Comparison of ENCODE assay signal across 20 mouse cellular contexts in the genomic region with DNA sequence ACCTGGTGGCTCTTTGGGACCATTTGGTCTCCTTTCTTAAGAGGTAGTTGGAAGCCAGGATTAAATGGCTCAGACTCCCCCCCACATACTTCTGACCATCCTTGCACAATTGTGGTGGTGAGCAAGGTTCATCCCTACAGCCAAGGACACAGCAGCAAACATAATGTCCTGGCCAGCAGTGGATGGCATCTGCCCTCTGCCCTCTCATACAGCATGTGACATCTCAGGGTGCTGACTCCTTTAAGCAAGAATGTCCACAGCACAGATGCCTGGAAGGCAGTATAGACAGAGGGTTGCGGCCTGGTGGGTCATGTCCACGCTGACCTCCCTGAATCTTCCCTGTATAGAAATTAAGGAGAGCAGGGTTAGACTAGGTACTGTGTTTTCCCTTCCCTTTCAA. TPM values are rescaled to one million over a fixed set of nuclear protein-coding genes. Genes with fewer than 3 reads are reported as not detected.
DNase-seq lines count a peak whose midpoint lies in the region; ATAC-seq and TF ChIP-seq lines count a peak whose summit lies in the region.
"Had no signal": no experiment of that assay in that cellular context is flagged by ENCODE, and none has a peak within 500 bp of the region (broad histone marks: within the 10 kb centered on the region; RNA-seq: fewer than 3 reads in every experiment).

No protein-coding gene starts in this region.

- no peaks in the 10 kb centered on the region for H3K27me3 ChIP-seq in kidney, embryonic 16.5 days (ENCODE audit: insufficient read depth, low read length)
- H3K27me3 ChIP-seq in kidney, adult 2 months (replicated peaks; ENCODE audit: control insufficient read depth, insufficient read depth, low read length): no peaks in the 10 kb centered on the region
- H3K27me3 ChIP-seq: limb, embryonic 15.5 days had no signal

- no peak for ATAC-seq in kidney, embryonic 16.5 days (ENCODE audit: low FRiP score, low TSS enrichment)
- ATAC-seq in frontal cortex, adult (ENCODE audit: low TSS enrichment): no peak
- ATAC-seq: forebrain, embryonic 14.5 days; intestine, embryonic 16.5 days had no signal

- no peaks in the 10 kb centered on the region for H3K36me3 ChIP-seq in kidney, embryonic 16.5 days (ENCODE audit: insufficient read depth, low read length)
- H3K36me3 ChIP-seq in kidney, adult 2 months (ENCODE audit: control insufficient read depth, insufficient read depth, low read length): no peaks in the 10 kb centered on the region
- H3K36me3 ChIP-seq: limb, embryonic 15.5 days had no signal

- H3K4me2 ChIP-seq in kidney, embryonic 16.5 days (replicated peaks; ENCODE audit: low read depth, low read length): no peak overlapping the region
- H3K4me2 ChIP-seq: heart, embryonic 11.5 days; limb, embryonic 15.5 days had no signal

- TF ChIP-seq POLR2A in kidney, adult 2 months (IDR thresholded peaks at IDR 0.05; ENCODE audit: low read depth, low read length): no peak

- 86% methylated on average over 2 of the region's 2 CpGs for WGBS in kidney, embryonic 16.5 days
- WGBS in kidney, adult 2 months: 74% methylated on average over 2 of the region's 2 CpGs

- peak; percentile 49 to 66 for DNase-seq in adrenal gland, adult (ENCODE audit: inconsistent age in 2 of 2, low spot score in 1 of 2)
- DNase-seq in adrenal gland, postnatal 36 days: no peak
- DNase-seq in kidney, adult 11 months: peak; percentile 82
- peak; percentile 80 for DNase-seq in kidney, adult 2 months
- DNase-seq in kidney, postnatal 36 days: peak; percentile 69 to 87
- DNase-seq in embryo, embryonic 11 days: no peak
- DNase-seq: adrenal gland, adult 8-10 months; cerebellum, adult 11-12 months; cerebellum, postnatal 36 days; lung, postnatal 14 days; right cerebral cortex, postnatal 14 days; thymus, postnatal 14 days had no signal

- no peaks in the 10 kb centered on the region for H3K9me3 ChIP-seq in kidney, embryonic 16.5 days (ENCODE audit: low read length)
- H3K9me3 ChIP-seq: embryonic facial prominence, embryonic 10.5 days; limb, embryonic 15.5 days had no signal

- H3K27ac ChIP-seq in kidney, embryonic 16.5 days (ENCODE audit: low read length): no peak overlapping the region
- peak overlapping the region; percentile 14 for H3K27ac ChIP-seq in kidney, adult 2 months (ENCODE audit: insufficient read depth, low read depth, low read length)
- H3K27ac ChIP-seq: limb, embryonic 15.5 days; stomach, postnatal 0 days had no signal

- H3K4me1 ChIP-seq in kidney, embryonic 16.5 days (ENCODE audit: insufficient read depth, low read length): peaks cover 55% of the 10 kb centered on the region
- peaks cover 48% of the 10 kb centered on the region for H3K4me1 ChIP-seq in kidney, adult 2 months (ENCODE audit: control insufficient read depth, insufficient read depth, low read length)

- H3K4me3 ChIP-seq in kidney, embryonic 16.5 days (ENCODE audit: low read length): no peak overlapping the region
- no peak overlapping the region for H3K4me3 ChIP-seq in kidney, adult 2 months (ENCODE audit: insufficient read depth, low read depth, low read length)
- H3K4me3 ChIP-seq: embryonic facial prominence, embryonic 10.5 days; limb, embryonic 15.5 days had no signal

- H3K9ac ChIP-seq in kidney, embryonic 16.5 days (replicated peaks; ENCODE audit: low read length): no peak overlapping the region
- H3K9ac ChIP-seq: limb, embryonic 15.5 days had no signal

- TF ChIP-seq CTCF in kidney, adult 2 months (conservative IDR thresholded peaks at IDR 0.05; ENCODE audit: insufficient read depth, insufficient read length, low read depth, low read length): no peak

RNA-seq across cellular contexts. Expression of a gene that starts 12.1 kb away (rescaled TPM):
- total RNA-seq in adrenal gland, postnatal 36 days (2021): 10 to 100 TPM; 25.1 to 37.1 TPM
- polyA plus RNA-seq in kidney, embryonic 16.5 days (2015; fragmentation: Nextera tagmentation; extraction: Ambion mirVana): 4.3 and 4.7 TPM in 2 replicates
- polyA plus RNA-seq in kidney, adult 2 months (2012; rRNA removed): 26.5 and 27.6 TPM in 2 replicates

Comparison
In these comparisons a context has a peak if more than half of its experiments do, and no peak if none do; other contexts are left out.
1. DNase-seq: peak in adrenal gland, adult (2 of 2), kidney, adult 11 months (single experiment), kidney, adult 2 months (single experiment) and kidney, postnatal 36 days (2 of 2); none in adrenal gland, postnatal 36 days (0 of 2) and embryo, embryonic 11 days (single experiment).